Mouse (Mus musculus) heart, embryonic 14.5 days (tissue): ENCODE results near the gene Mtor. TPM values are rescaled to one million over a fixed set of nuclear protein-coding genes. Genes with fewer than 3 reads are reported as not detected.

Source experiments
- ATAC-seq: fragments of 200-750 bp; cut with Nextera tagmentation; 2 replicates; pipeline ENCODE4 v1.8.0; 2017; ENCODE audit warnings: low read depth, moderate TSS enrichment; ENCODE audit not compliant: insufficient number of reproducible peaks, insufficient read depth, low FRiP score
- H3K27ac ChIP-seq, 2 experiments: fragments of 200-500 bp in 1 of 2; fragments of 300-500 bp in 1 of 2; sonication (generic) in 1 of 2; replicated peaks in 1 of 2; 2 replicates each; pipeline ENCODE4 v1.5.1; 2012 to 2014; ENCODE audit warnings: low read depth in 2 of 2, low read length in 2 of 2, control low read depth in 1 of 2, mild to moderate bottlenecking in 1 of 2, mixed read lengths in 1 of 2; ENCODE audit not compliant: control insufficient read depth in 1 of 2, insufficient read depth in 1 of 2
- H3K27me3 ChIP-seq: fragments of 300-500 bp; sonication (generic); 2 replicates; pipeline ENCODE4 v1.6.1; 2014; ENCODE audit warnings: mild to moderate bottlenecking, low read length, control low read depth; ENCODE audit not compliant: control insufficient read depth, insufficient read depth
- H3K36me3 ChIP-seq: fragments of 300-500 bp; sonication (generic); 2 replicates; pipeline ENCODE4 v1.6.1; 2014; ENCODE audit warnings: mild to moderate bottlenecking, control low read depth, low read length, mixed read lengths; ENCODE audit not compliant: control insufficient read depth, insufficient read depth
- H3K4me1 ChIP-seq, 2 experiments: fragments of 200-500 bp in 1 of 2; fragments of 300-500 bp in 1 of 2; sonication (generic) in 1 of 2; 2 replicates each; pipeline ENCODE4 v1.6.1; 2012 to 2014; ENCODE audit warnings: low read length in 2 of 2, control low read depth in 1 of 2, mixed read lengths in 1 of 2; ENCODE audit not compliant: control insufficient read depth in 2 of 2, insufficient read depth in 2 of 2
- H3K4me2 ChIP-seq: fragments of 300-500 bp; sonication (generic); 2 replicates; pipeline ENCODE4 v1.6.1; 2014; ENCODE audit warnings: mild to moderate bottlenecking, low read length
- H3K4me3 ChIP-seq, 2 experiments: fragments of 200-500 bp in 1 of 2; fragments of 300-500 bp in 1 of 2; sonication (generic) in 1 of 2; 2 replicates each; pipeline ENCODE4 v1.5.1; 2012 to 2014; ENCODE audit warnings: low read length in 2 of 2, mild to moderate bottlenecking in 2 of 2, control low read depth in 1 of 2, low read depth in 1 of 2, moderate library complexity in 1 of 2; ENCODE audit not compliant: control insufficient read depth in 1 of 2, insufficient read depth in 1 of 2
- H3K9ac ChIP-seq: fragments of 300-500 bp; sonication (generic); 2 replicates; pipeline ENCODE4 v1.6.1; 2014; ENCODE audit warnings: mild to moderate bottlenecking, low read length
- H3K9me3 ChIP-seq: fragments of 300-500 bp; sonication (generic); 2 replicates; pipeline ENCODE4 v1.6.1; 2016; ENCODE audit warnings: low read length, control low read depth; ENCODE audit not compliant: control insufficient read depth
- WGBS: fragments of 180-500 bp; shearing (Covaris S2); extraction: QIAGEN DNeasy Blood & Tissue Kit; methylation state at CpG from one replicate; pipeline ENCODE4 v1.1.7; 2014; 5-methylcytosine and 5-hydroxymethylcytosine counted together
- polyA plus RNA-seq: library from polyadenylated mRNA; unstranded; fragments of >200 nt; fragmentation: Nextera tagmentation; extraction: Ambion mirVana; gene quantifications from 2 replicates; pipeline ENCODE4 v1.2.1, GENCODE M21; 2014

Gene Mtor
- polyA plus RNA-seq, 1 experiment from 2014 or later: 18.4 TPM

- 66% methylated on average over 7 of the region's 7 CpGs for WGBS
- no peak for ATAC-seq
- H3K36me3 ChIP-seq: peaks cover 87% of the 10 kb centered on the region
Measured at GRCm38 (mm10) chr4:148523538-148523937, 75.1 kb downstream of the Mtor start.

DNA sequence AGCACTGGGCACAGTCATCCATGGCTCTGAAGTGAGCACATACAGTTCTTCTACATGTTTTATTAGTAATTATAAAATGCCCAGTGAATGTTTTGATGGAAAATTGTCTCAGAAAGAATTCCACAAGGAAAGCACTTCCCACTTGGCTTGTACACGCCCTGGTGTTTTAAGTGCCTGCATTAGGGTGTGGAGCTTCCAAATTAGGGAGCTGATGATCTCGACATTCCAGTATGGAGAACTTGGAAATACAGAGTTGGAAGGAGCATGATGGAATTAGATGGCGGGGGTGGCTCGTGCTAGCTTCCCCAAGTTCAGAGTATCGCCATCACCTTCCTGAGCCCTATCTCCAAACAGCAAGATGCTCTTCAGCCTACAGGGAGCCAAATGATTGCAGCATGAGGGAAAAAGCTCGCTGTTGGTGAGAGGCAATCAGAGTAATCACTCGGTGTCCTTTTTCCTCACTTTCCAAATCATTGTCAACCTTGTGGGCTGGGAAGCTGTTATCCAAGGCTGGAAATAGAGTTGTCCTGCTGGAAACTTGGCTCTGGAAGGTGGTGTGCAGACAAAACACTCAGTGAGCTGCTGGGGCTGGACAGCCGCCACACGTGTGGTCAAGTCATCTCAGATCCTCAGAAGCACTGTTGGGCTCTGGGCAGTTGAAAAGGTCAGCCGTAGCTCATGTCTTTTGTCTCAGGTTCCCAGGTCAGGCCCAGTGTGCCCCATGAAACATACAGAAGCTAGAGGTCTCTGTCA lies 78.9 kb downstream of the Mtor start:
- no peak for ATAC-seq
- Histone ChIP-seq H3K27me3 (no peaks in the 10 kb centered on the region), H3K4me2 (no peak overlapping the region), H3K36me3 (peaks cover 92% of the 10 kb centered on the region), H3K27ac (no peak overlapping the region), H3K9me3 (no peaks in the 10 kb centered on the region), H3K4me1 (no peaks in the 10 kb centered on the region), H3K4me3 (no peak overlapping the region), H3K9ac (no peak overlapping the region)
- 74% methylated on average over 10 of the region's 10 CpGs for WGBS

More at GRCm38 (mm10) chr4:148523538-148523937, 75.1 kb downstream of the Mtor start:
- Histone ChIP-seq H3K27me3 (no peaks in the 10 kb centered on the region), H3K4me2 (no peak overlapping the region), H3K27ac (no peak overlapping the region), H3K4me3 (no peak overlapping the region), H3K9me3 (no peaks in the 10 kb centered on the region), H3K4me1 (no peaks in the 10 kb centered on the region), H3K9ac (no peak overlapping the region)

- peaks cover 94% of the 10 kb centered on the region for H3K36me3 ChIP-seq
Measured at GRCm38 (mm10) chr4:148530351-148530750, 81.9 kb downstream of the Mtor start.

GRCm38 (mm10) chr4:148530778-148531177 lies 82.4 kb downstream of the Mtor start:
- no peak overlapping the region for H3K27ac ChIP-seq
- no peak overlapping the region for H3K4me3 ChIP-seq
- no peak for ATAC-seq
- H3K9ac ChIP-seq: no peak overlapping the region
- H3K9me3 ChIP-seq: no peaks in the 10 kb centered on the region
- WGBS: 89% methylated on average over 6 of the region's 6 CpGs
- no peaks in the 10 kb centered on the region for H3K27me3 ChIP-seq
- no peaks in the 10 kb centered on the region for H3K4me1 ChIP-seq
- no peak overlapping the region for H3K4me2 ChIP-seq
- peaks cover 94% of the 10 kb centered on the region for H3K36me3 ChIP-seq

More at GRCm38 (mm10) chr4:148530351-148530750, 81.9 kb downstream of the Mtor start:
- no peaks in the 10 kb centered on the region for H3K27me3 ChIP-seq
- H3K4me2 ChIP-seq: no peak overlapping the region
- no peak overlapping the region for H3K9ac ChIP-seq
- H3K9me3 ChIP-seq: no peaks in the 10 kb centered on the region
- 92% methylated on average over 5 of the region's 5 CpGs for WGBS
- H3K27ac ChIP-seq: no peak overlapping the region
- no peak overlapping the region for H3K4me3 ChIP-seq
- ATAC-seq: no peak
- no peaks in the 10 kb centered on the region for H3K4me1 ChIP-seq

DNA sequence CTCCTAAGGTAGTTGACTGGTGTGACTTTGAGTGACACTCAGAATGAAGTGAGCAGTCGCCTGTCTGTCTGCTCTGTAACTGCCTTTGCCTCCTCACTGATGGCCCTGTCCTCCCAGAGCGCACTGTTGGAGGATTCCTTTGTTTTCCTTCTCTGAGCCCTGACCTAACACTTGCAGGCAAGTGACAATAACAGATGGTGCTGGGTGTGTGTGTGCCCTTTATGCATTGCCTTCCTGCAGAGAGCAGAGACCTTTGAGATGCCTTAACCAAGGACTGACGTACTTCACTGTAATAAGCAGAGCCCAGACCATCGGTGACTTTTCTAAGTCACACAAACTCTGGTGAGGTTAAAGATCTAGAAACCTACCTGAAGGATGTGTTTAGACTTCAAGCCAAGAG lies 82.9 kb downstream of the Mtor start:
- H3K4me2 ChIP-seq: no peak overlapping the region
- ATAC-seq: no peak
- H3K4me1 ChIP-seq: no peaks in the 10 kb centered on the region
- H3K9me3 ChIP-seq: no peaks in the 10 kb centered on the region
- H3K27me3 ChIP-seq: no peaks in the 10 kb centered on the region
- H3K27ac ChIP-seq: no peak overlapping the region
- H3K9ac ChIP-seq: no peak overlapping the region
- peaks cover 94% of the 10 kb centered on the region for H3K36me3 ChIP-seq
- H3K4me3 ChIP-seq: no peak overlapping the region
- 85% methylated on average over 4 of the region's 4 CpGs for WGBS

GRCm38 (mm10) chr4:148532516-148532915 lies 84.1 kb downstream of the Mtor start:
- no peak overlapping the region for H3K9ac ChIP-seq
- no peaks in the 10 kb centered on the region for H3K27me3 ChIP-seq
- no peak overlapping the region for H3K4me2 ChIP-seq
- no peak for ATAC-seq
- WGBS: 91% methylated on average over 3 of the region's 3 CpGs
- H3K4me3 ChIP-seq: no peak overlapping the region
- no peaks in the 10 kb centered on the region for H3K4me1 ChIP-seq
- H3K9me3 ChIP-seq: no peaks in the 10 kb centered on the region
- no peak overlapping the region for H3K27ac ChIP-seq
- peaks cover 94% of the 10 kb centered on the region for H3K36me3 ChIP-seq

DNA sequence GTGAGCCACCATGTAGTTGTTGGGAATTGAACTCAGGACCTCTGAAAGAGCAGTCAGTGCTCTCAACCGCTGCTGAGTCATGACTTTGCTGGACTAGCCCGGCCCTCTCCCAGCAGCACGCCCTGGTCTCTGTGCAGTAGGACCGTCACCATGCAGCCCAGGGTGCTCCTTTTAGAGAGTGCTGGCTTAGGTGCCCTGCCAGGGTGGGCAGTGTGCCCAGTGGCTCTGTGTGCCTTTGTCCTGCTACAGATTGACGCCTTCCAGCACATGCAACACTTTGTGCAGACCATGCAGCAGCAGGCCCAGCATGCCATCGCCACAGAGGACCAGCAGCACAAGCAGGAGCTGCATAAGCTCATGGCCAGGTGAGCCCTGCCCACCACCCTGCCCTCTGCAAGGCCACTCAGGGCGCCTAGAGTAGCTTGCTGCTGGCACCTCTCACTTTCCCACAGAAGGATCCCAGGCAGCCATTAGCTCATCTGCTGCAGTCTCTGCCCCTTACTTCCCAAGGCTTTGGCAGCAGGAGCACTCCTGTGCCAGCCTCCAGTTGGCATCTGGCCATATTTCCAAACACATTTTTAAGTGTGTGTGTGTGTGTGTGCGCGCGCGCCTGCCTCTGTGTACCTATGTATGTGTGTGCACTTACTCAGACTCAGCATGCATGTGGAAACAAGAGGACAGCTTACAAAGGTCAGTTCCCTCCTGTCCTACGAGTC lies 85.4 kb downstream of the Mtor start:
- Histone ChIP-seq H3K4me2 (no peak overlapping the region), H3K9me3 (no peaks in the 10 kb centered on the region), H3K27me3 (no peaks in the 10 kb centered on the region), H3K27ac (no peak overlapping the region), H3K4me3 (no peak overlapping the region), H3K4me1 (no peaks in the 10 kb centered on the region), H3K9ac (no peak overlapping the region), H3K36me3 (peaks cover 96% of the 10 kb centered on the region)
- WGBS: 86% methylated on average over 12 of the region's 12 CpGs
- peak; percentile 18; the same call in 1 of the 2 replicates for ATAC-seq
